Mouse (Mus musculus): Measurements from ENCODE around the gene Selenoh. TPM values are rescaled to one million over a fixed set of nuclear protein-coding genes. Genes with fewer than 3 reads are reported as not detected.
A peak's percentile ranks its signal among the peaks of the same experiment; 100 is the strongest.

The Selenoh gene
- polyA plus RNA-seq, 1 experiment from 2014 or later: 214 TPM

DNA sequence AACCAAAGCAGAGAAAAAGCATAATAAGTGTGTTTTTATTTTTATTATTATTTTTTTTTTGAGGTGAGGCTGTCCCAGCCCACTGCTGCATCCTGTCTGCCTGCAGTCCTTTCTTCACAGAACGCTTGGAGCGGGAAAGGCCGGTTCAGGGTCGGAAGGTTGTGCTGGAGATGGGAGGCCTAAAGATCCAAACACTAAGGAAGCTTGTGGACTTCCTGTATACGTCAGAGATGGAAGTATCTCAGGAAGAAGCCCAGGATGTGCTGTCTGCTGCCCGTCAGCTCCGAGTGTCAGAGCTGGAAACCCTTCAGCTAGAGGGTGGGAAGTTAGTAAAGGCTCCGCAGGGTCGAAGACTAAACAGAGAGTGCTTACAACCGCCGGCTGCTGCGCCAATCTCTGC is 4.5 kb downstream of the Selenoh start:
- H3K36me3 ChIP-seq: peaks cover 8% of the 10 kb centered on the region; the same call in 1 of the 2 replicates
- H3K4me3 ChIP-seq: no peak overlapping the region
- no peak overlapping the region for H3K9ac ChIP-seq
- H3K4me1 ChIP-seq (replicated peaks): peaks cover 13% of the 10 kb centered on the region
- ATAC-seq (replicated peaks; ENCODE audit: insufficient number of reproducible peaks, insufficient read depth, low FRiP score, low read depth): no peak
- H3K4me2 ChIP-seq: no peak overlapping the region
- WGBS: 53% methylated on average over 12 of the region's 12 CpGs
- H3K27me3 ChIP-seq: no peaks in the 10 kb centered on the region
- no peaks in the 10 kb centered on the region for H3K9me3 ChIP-seq (replicated peaks)
- peak overlapping the region; percentile 58 for H3K27ac ChIP-seq

DNA sequence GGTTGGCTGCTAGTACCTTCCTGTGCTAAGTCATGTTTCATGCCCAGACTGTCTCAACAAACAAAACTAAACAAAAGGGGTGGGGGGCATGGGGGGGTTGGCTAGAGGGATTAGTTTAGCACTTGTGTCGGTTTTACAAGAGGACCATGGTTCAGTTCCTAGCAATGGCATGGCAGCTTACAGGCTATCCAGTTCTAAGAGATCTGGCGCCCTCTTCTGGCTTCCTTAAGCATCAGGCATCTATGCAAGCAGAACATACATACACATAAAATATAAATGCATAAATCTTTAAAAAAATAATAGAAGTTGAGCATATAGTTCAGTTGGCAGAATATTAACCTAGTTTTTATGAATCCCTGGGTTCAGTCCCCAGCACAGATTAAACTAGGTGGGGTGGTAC is 7.7 kb downstream of the Selenoh start:
- Histone ChIP-seq H3K9ac (no peak overlapping the region), H3K27me3 (no peaks in the 10 kb centered on the region), H3K36me3 (no peaks in the 10 kb centered on the region), H3K4me2 (no peak overlapping the region), H3K9me3 (replicated peaks) (no peaks in the 10 kb centered on the region), H3K4me1 (replicated peaks) (0 out of 2 replicates have a peak, but pooled peaks cover 3% of the 10 kb centered on the region), H3K4me3 (no peak overlapping the region), H3K27ac (no peak overlapping the region)
- no peak for ATAC-seq (replicated peaks; ENCODE audit: insufficient number of reproducible peaks, insufficient read depth, low FRiP score, low read depth)
- 25% methylated on average over 2 of the region's 2 CpGs for WGBS

DNA sequence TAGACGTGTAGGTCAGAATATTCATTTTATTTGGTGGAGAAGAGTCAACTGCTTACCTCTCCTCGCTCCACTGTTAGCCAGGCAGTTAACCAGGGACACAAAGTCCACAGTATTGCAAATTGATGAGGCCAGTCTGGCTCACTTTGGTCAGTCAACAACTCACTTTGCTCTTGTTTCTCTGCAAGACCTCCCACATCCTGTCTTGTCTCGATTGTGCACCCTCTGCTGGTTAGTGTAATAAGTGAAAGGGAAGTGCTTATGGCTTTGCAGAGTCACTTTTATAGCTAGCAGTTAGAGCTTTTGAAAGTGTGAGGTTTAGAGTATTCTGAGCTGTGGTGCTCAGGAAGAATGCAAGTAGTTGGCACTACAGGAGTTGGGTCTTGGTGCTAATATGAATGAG is 10.3 kb downstream of the Selenoh start:
- no peaks in the 10 kb centered on the region for H3K9me3 ChIP-seq (replicated peaks)
- no peak overlapping the region for H3K9ac ChIP-seq
- no peak overlapping the region for H3K27ac ChIP-seq
- no peak overlapping the region for H3K4me2 ChIP-seq
- H3K4me1 ChIP-seq (replicated peaks): no peaks in the 10 kb centered on the region
- H3K36me3 ChIP-seq: no peaks in the 10 kb centered on the region
- no peak for ATAC-seq (replicated peaks; ENCODE audit: insufficient number of reproducible peaks, insufficient read depth, low FRiP score, low read depth)
- no peak overlapping the region for H3K4me3 ChIP-seq
- 60% methylated on average over 3 of the region's 3 CpGs for WGBS
- H3K27me3 ChIP-seq: no peaks in the 10 kb centered on the region

DNA sequence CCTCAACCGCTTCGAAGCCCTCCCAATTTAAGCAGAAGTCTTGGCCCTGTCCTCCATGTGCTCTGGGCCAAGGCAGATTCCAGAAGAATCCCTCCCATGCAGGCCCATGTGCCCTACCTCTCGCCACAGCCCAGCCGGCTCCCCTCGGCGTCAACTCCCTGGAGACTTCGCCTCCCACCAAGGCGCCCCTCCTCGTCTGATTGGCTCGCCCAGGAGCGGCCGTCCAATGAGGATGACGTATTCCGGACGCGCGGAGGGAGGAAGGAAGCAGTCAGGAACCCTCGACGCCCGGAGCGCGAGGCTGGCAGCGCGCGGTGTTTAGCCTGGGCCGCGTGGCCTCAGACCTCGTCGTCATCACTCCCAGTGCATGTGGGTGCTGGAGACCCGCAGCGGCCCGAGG is 11.8 kb downstream of the Selenoh start, which contains the start of gene Btbd18:
TSS of gene Btbd18 (plus strand) at position 274 of the 400 bp plus-strand sequence.
- Histone ChIP-seq H3K4me2 (no peak within 1 kb of the TSS), H3K27me3 (no peaks in the 10 kb centered on the region), H3K9ac (no peak within 1 kb of the TSS), H3K4me1 (replicated peaks) (no peaks in the 10 kb centered on the region), H3K27ac (no peak within 1 kb of the TSS), H3K4me3 (no peak within 1 kb of the TSS), H3K36me3 (no peaks in the 10 kb centered on the region), H3K9me3 (replicated peaks) (no peaks in the 10 kb centered on the region)
- 93% methylated on average over 32 of the region's 32 CpGs for WGBS
- no peak for ATAC-seq (replicated peaks; ENCODE audit: insufficient number of reproducible peaks, insufficient read depth, low FRiP score, low read depth)

DNA sequence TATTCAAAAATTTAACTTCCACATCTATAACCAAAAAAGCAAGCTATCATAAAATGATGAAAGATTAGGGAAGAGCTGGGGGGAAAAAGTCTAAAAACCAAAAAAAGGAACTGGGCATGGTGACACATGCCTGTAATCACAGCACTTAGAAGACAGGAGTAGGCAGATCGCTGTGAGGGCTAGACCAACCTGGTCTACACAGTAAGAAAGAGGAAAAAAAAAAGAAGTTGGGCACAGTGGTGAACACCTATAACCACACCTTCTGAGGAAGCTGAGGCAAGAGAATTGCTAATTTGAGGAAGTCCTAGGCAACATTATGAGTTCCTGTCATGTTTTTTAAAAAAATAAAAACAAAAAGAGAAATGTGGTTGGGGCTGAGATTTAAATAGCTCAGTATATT is 14.7 kb downstream of the Selenoh start:
- 67% methylated on average over 1 of the region's 1 CpGs for WGBS
- no peak overlapping the region for H3K4me2 ChIP-seq
- no peaks in the 10 kb centered on the region for H3K9me3 ChIP-seq (replicated peaks)
- H3K36me3 ChIP-seq: no peaks in the 10 kb centered on the region
- no peaks in the 10 kb centered on the region for H3K27me3 ChIP-seq
- ATAC-seq (replicated peaks; ENCODE audit: insufficient number of reproducible peaks, insufficient read depth, low FRiP score, low read depth): no peak
- H3K9ac ChIP-seq: no peak overlapping the region
- H3K27ac ChIP-seq: no peak overlapping the region
- no peak overlapping the region for H3K4me3 ChIP-seq
- H3K4me1 ChIP-seq (replicated peaks): no peaks in the 10 kb centered on the region

DNA sequence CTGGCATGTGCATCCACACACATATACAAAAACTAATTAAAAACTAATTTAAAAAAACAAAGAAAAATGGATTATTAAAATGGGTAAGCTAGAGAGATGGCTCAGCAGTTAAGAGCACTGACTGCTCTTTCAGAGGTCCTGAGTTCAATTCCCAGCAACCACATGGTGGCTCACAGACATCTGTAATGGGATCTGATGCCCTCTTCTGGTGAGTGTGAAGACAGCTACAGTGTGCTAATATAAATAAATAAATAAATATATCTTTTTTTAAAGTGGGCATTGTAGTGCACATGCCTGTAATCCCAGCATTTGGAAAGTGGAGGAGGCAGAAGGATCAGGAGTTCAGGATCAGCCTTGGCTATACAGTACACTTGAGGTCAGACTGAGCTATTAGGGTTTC is 17.2 kb downstream of the Selenoh start:
- Histone ChIP-seq H3K4me2 (no peak overlapping the region), H3K36me3 (no peaks in the 10 kb centered on the region), H3K9me3 (replicated peaks) (no peaks in the 10 kb centered on the region), H3K4me1 (replicated peaks) (no peaks in the 10 kb centered on the region), H3K9ac (no peak overlapping the region), H3K4me3 (no peak overlapping the region), H3K27me3 (no peaks in the 10 kb centered on the region), H3K27ac (no peak overlapping the region)
- ATAC-seq (replicated peaks; ENCODE audit: insufficient number of reproducible peaks, insufficient read depth, low FRiP score, low read depth): no peak

- Histone ChIP-seq H3K4me1 (replicated peaks) (peaks cover 19% of the 10 kb centered on the region), H3K4me2 (peak within 1 kb of the TSS; percentile 69), H3K9me3 (replicated peaks) (no peaks in the 10 kb centered on the region), H3K27me3 (no peaks in the 10 kb centered on the region), H3K27ac (peak within 1 kb of the TSS; percentile 98), H3K36me3 (no peaks in the 10 kb centered on the region), H3K9ac (peak within 1 kb of the TSS; percentile 80), H3K4me3 (peak within 1 kb of the TSS; percentile 71)
- ATAC-seq (replicated peaks; ENCODE audit: insufficient number of reproducible peaks, insufficient read depth, low FRiP score, low read depth): peak; percentile 98
- 0% methylated on average over 15 of the region's 15 CpGs for WGBS
Measured at GRCm38 (mm10) chr2:84650464-84651195, 19.9 kb downstream of the Selenoh start, which contains the start of gene Ctnnd1. TSS of gene Ctnnd1 (minus strand) at chr2:84650765.

GRCm38 (mm10) chr2:84649674-84650073 is 20.9 kb downstream of the Selenoh start:
- Histone ChIP-seq H3K4me3 (peak overlapping the region; percentile 71), H3K27me3 (no peaks in the 10 kb centered on the region), H3K36me3 (no peaks in the 10 kb centered on the region), H3K4me2 (peak overlapping the region; percentile 63), H3K4me1 (replicated peaks) (peaks cover 26% of the 10 kb centered on the region), H3K9me3 (replicated peaks) (no peaks in the 10 kb centered on the region), H3K9ac (peak overlapping the region; percentile 80), H3K27ac (peak overlapping the region; percentile 98)
- WGBS: under 1% methylated on average over 10 of the region's 10 CpGs
- no peak for ATAC-seq (replicated peaks; ENCODE audit: insufficient number of reproducible peaks, insufficient read depth, low FRiP score, low read depth)

DNA sequence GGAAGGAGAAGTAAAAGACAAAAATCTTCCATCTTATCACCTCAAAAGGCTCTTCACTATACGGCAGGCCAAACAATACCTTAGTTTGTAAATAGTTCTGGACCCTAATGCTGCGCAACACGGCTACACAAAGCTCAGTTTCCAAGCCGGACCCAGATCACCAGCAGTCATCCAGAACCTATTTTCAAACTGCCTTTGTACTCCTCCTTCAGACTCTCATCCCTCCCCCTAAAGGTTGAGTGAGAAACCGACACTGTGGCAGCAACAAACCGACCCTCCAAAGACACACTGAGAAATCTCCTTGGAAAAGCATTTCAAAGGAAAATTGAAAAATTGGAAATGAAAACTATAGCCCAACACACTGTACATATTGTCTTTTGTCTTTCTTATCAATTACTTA is 22.2 kb downstream of the Selenoh start:
- Histone ChIP-seq H3K36me3 (no peaks in the 10 kb centered on the region), H3K4me1 (replicated peaks) (peaks cover 34% of the 10 kb centered on the region), H3K4me3 (peak overlapping the region; percentile 71), H3K4me2 (peak overlapping the region; percentile 63), H3K9me3 (replicated peaks) (no peaks in the 10 kb centered on the region), H3K9ac (peak overlapping the region; percentile 53), H3K27me3 (no peaks in the 10 kb centered on the region), H3K27ac (peak overlapping the region; percentile 60)
- 14% methylated on average over 6 of the region's 6 CpGs for WGBS
- ATAC-seq (replicated peaks; ENCODE audit: insufficient number of reproducible peaks, insufficient read depth, low FRiP score, low read depth): no peak

DNA sequence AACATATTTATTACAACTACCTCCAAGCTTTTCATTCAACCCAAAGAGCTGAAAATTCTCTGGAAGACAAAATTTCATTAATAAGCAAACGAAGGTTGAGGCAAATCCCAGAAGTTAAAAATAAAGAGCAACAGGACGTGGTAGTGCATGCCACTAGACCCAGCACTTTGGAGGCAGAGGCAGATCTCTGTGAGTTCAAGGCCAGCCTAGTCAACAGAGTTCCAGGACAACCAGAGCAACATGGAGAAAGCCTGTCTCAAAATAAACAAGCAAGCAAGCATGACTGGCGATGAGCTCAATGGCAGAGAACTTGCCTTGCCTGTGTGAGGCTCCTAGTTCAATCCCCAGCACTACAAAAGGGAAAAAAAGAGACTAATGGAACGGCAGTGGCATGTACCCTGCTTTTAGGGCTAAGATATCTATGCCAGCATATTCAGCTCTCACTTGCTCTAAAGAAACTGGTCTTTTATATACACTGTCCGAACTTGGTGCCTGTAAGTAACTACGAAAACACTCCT is 23.5 kb downstream of the Selenoh start:
- Histone ChIP-seq H3K4me2 (peak overlapping the region; percentile 63), H3K4me3 (peak overlapping the region; percentile 71), H3K27me3 (no peaks in the 10 kb centered on the region), H3K27ac (peak overlapping the region; percentile 6; the same call in 1 of the 2 replicates), H3K4me1 (replicated peaks) (peaks cover 44% of the 10 kb centered on the region), H3K36me3 (no peaks in the 10 kb centered on the region), H3K9ac (no peak overlapping the region), H3K9me3 (replicated peaks) (no peaks in the 10 kb centered on the region)
- ATAC-seq (replicated peaks; ENCODE audit: insufficient number of reproducible peaks, insufficient read depth, low FRiP score, low read depth): no peak
- WGBS: 79% methylated on average over 6 of the region's 6 CpGs

DNA sequence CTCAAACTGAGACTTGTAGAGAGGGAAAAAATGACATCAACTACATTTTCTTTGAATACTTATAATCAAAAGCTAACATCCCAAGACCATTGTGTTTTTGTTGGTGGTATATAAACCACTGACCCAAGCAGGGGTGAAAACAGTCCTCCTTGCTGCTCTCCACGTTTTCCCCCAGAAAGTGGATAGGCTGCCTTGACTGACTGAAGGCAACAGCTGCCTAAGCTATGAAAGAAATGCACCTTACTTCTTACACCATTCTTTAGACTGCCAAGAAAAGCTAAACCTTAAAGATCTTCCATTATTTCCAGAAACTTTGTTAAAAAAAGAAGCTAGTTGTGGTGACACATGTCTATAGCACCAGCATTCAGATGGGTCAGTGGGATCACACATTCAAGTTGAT is 24.4 kb downstream of the Selenoh start:
- peak overlapping the region; percentile 11; the same call in 1 of the 2 replicates for H3K4me2 ChIP-seq

GRCm38 (mm10) chr2:84640833-84641232 is 29.7 kb downstream of the Selenoh start:
- Histone ChIP-seq H3K4me1 (replicated peaks) (peaks cover 85% of the 10 kb centered on the region), H3K27ac (peak overlapping the region; percentile 8; the same call in 1 of the 2 replicates), H3K4me2 (no peak overlapping the region), H3K4me3 (no peak overlapping the region), H3K9me3 (replicated peaks) (no peaks in the 10 kb centered on the region), H3K36me3 (no peaks in the 10 kb centered on the region), H3K9ac (no peak overlapping the region), H3K27me3 (no peaks in the 10 kb centered on the region)
- ATAC-seq (replicated peaks; ENCODE audit: insufficient number of reproducible peaks, insufficient read depth, low FRiP score, low read depth): no peak

More for the DNA sequence above, 24.4 kb downstream of the Selenoh start:
- Histone ChIP-seq H3K4me1 (replicated peaks) (peaks cover 53% of the 10 kb centered on the region), H3K4me3 (no peak overlapping the region), H3K9me3 (replicated peaks) (no peaks in the 10 kb centered on the region), H3K36me3 (no peaks in the 10 kb centered on the region), H3K9ac (no peak overlapping the region), H3K27me3 (no peaks in the 10 kb centered on the region), H3K27ac (peak overlapping the region; percentile 38)
- no peak for ATAC-seq (replicated peaks; ENCODE audit: insufficient number of reproducible peaks, insufficient read depth, low FRiP score, low read depth)
- 5% methylated on average over 1 of the region's 1 CpGs for WGBS

Measured in heart, embryonic 15.5 days (tissue).